Mouse (Mus musculus): ENCODE results near the gene Dcaf17.

Dcaf17 gene

GRCm38 (mm10) chr2:71120844-71121243 lies 65.7 kb downstream of the Dcaf17 start:
- ATAC-seq (ENCODE audit: low TSS enrichment) = peak; percentile 88

DNA sequence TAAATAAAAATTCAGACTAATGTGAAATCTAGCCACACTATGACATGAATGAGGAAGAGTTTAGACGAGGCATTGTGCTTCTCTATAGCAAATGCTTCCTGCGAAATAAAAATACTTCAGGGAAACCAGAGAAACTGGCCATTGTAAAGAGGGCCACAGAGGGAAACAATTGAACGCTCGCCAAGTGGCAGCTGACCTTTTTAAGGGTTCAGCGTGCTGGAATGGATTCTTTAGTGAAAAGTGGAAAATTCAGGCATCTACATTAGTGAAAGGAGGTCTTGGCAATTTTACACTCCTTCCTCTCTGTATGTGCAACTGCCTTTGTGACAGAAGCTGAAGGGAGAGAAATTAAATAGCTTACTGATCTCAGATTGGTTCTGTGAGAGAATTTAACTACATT lies 66.3 kb downstream of the Dcaf17 start:
- ATAC-seq (ENCODE audit: low TSS enrichment) = no peak

DNA sequence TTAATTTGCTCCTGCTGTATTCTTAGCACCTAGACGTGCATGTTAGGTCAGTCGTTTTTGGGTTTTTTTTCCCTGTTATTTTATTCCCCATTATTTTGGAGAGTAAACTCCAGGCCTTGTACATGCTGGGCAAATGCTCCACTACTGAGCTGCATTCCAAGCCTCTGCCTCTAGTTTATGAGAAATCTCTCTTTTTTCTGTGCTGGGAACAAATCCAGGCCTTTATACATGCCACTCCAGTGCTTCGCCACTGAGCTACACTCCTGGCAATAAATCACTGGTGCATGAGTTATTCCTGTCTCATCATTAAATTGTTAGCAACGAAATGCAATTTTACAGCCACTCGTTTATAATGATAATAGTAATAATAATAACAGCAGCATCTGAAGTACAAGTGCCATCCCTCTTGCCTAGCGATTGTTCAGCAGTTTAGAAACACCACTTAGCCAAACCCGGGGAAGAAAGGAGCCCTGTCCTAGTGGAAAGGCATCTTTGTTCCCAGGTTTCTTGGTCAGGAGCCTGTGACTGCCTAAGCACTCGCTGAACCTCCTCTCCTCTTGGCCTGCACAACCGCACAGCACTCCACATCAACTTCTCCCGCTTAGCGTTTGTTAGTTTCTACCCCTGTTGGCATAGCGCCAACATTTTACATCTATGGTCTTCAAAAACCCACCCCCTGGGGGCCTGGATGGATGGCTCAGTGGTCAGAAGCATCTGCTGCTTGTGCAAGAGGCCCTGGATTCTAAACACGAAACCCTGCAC lies 67.3 kb downstream of the Dcaf17 start:
- ATAC-seq (ENCODE audit: low TSS enrichment) = no peak

- no peak for ATAC-seq (ENCODE audit: low TSS enrichment)
These were observed 68.5 kb downstream of the Dcaf17 start for GRCm38 (mm10) chr2:71123591-71123990.

DNA sequence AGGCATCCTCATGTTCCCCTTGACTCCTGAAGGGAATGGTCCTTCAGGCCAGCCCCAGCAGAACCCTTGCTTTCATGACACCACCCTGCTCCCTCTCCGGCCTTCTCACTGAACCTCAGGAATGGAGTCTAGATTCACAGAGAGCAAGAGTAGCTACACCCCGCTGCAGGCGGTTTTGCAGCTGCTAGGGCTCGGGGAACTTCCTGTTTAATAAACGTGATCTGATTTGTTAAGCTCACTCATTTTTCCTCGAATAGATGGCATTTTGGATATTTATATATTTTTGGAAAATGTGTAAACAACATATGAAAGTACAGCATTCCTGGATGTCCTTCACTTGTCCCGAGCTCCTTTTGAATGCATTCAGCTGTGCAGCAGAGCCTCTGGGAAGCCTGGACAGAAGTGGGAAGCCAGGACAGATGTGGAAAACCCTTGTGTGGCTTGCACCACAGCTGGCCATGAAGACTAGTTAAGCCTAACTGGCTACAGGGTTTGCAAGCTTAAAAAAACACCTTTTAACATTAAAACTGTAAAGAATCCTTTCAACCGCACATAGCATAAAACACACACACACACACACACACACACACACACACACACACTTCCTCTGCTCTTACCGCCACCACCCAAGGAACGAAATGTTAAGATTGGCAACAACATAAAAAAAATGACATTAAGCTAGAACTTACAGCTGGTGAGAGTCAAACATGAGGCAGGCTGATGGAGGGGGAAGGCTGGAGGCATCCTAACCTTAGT lies 72.8 kb downstream of the Dcaf17 start:
- ATAC-seq (ENCODE audit: low TSS enrichment) = no peak

- no peak for ATAC-seq (ENCODE audit: low TSS enrichment)
These were observed 75.2 kb downstream of the Dcaf17 start for GRCm38 (mm10) chr2:71130366-71130765.

DNA sequence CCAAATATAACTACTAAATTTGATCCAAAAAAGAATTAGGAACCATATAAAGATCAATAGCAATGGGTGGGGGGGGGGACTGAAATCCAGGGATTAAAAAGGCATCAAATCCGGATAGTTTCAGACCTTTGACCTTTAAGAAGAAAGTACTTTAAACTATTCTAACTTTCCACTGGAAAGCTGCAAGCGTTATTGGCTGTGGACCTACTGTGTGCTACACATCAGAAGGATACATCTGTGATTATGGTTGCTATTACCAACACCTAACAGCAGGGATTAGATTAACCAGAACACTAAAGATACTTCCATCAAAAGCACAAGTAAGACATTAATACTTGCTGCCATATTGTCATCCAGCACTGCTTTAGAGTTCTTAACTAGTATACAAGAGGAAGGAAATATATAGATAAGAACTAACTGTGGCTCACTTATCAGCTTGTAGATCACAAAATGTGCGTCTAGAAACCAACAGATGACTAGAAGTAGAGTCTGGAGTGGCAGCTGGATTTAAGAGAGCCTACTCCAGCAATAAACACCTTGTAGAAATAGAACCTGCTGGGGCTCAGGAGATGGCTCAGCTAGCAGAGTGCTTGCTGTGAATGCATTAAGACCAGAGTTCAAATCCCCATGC lies 76.9 kb downstream of the Dcaf17 start:
- no peak for ATAC-seq (ENCODE audit: low TSS enrichment)

DNA sequence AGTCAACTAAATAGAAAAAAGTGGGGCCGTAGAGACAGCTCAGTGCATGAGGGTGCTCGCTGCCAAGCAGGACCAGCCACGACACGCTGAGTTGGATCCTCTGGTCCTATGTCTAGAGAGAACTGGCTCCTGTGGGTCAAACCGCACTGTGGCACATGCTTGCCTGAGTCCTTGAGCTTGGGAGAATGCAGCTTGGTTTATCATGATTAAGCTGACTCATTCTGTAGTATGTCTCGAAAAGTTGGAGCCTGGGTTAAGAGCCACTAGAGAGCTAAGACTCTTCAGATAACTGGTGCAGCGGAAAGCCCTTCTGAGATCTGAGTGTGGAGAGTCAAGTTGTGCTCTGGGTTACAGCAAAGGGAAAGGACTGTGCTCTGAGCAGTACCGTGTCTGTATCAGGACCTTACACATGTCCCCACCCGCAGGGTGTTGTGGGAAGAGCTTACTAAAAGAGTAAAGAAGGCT lies 78.9 kb downstream of the Dcaf17 start:
- no peak for ATAC-seq (ENCODE audit: low TSS enrichment)

GRCm38 (mm10) chr2:71134836-71135235 lies 79.7 kb downstream of the Dcaf17 start:
- ATAC-seq (ENCODE audit: low TSS enrichment) = no peak

DNA sequence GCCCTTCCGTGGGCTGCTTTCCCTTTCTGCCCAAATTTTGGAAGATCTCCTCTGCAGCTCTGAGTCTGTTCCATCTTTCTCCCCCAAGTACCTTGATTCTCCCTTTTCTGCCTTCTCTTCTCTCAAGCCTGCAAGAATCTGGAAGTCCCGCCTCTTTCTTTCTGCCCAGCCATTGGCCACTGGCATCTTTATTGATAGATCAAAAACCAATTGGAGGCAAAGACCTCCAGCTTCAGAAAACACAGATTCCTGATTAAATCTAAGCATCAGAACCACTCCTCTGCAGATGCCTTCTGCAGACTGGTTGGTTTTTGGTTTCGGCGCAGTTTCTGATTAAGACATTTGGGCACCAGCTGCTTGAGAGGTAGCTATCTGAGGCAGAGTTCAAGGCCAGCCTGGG lies 85.5 kb downstream of the Dcaf17 start:
- ATAC-seq (ENCODE audit: low TSS enrichment) = no peak

- ATAC-seq (ENCODE audit: low TSS enrichment) = no peak
These were observed 87.3 kb downstream of the Dcaf17 start for GRCm38 (mm10) chr2:71142410-71142809.

DNA sequence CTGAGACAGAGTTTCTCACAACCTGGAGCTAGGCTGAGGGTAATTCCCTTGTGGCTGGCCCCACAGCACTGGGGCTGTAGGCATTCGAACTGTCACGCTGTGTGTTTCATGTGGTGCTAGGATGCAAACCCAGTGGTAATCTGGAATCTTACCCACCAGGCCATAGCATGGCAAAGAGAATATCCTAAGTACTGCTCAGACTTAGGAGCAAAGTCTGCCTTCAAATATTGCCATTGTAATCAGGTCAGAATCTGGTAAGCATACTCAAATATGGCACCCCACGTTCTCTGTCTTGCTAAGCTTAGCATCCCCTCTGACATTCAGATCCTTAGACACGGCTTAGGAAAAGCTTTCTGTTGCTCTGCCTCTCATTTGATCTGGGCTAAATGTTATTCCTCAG lies 90.7 kb downstream of the Dcaf17 start:
- ATAC-seq (ENCODE audit: low TSS enrichment) = no peak

- ATAC-seq (ENCODE audit: low TSS enrichment) = no peak
These were observed 91.1 kb downstream of the Dcaf17 start for GRCm38 (mm10) chr2:71146266-71146665.

DNA sequence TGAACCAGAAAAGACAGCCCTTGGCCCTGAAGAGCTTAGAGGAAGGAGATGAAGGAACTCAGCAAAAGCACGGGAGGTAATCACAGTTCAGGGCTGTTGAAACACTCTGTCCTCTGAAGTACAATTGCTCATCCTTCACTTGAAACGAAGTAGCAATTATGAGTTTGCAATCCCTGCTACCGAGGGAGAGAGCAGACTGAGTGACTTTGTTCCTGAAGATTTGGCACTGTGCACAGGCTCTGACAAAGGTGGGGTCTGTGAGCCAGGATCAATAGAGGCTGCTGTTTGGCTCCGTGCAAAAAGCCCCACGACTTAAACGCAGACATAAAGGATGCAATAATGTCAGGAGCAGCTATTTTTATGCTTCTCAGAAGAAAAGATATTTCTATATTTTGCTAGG lies 92.7 kb downstream of the Dcaf17 start:
- no peak; the same call in 1 of the 2 replicates for ATAC-seq (ENCODE audit: low TSS enrichment)
